8 mouse cellular contexts compared by ENCODE assay signal in genomic region chr16:14158936-14159745, GRCm38 (mm10). TPM values are rescaled to one million over a fixed set of nuclear protein-coding genes. Genes with fewer than 3 reads are reported as not detected.
DNase-seq lines count a peak whose midpoint lies in the region; ATAC-seq lines count a peak whose summit lies in the region.

No protein-coding gene starts in this region.

- peak overlapping the region; percentile 92 for H3K9ac ChIP-seq in heart, embryonic 13.5 days
- H3K9ac ChIP-seq in liver, embryonic 12.5 days = peak overlapping the region; percentile 90
- peak overlapping the region; percentile 77 for H3K9ac ChIP-seq in stomach, embryonic 15.5 days

- H3K27ac ChIP-seq in brown adipose tissue, adult 24 weeks (replicated peaks; ENCODE audit: low read depth, low read length) = peak overlapping the region; percentile 86
- peak overlapping the region; percentile 97 for H3K27ac ChIP-seq in heart, embryonic 13.5 days (replicated peaks)
- H3K27ac ChIP-seq in liver, embryonic 12.5 days = peak overlapping the region; percentile 91
- peak overlapping the region; percentile 99 for H3K27ac ChIP-seq in stomach, embryonic 15.5 days

- ATAC-seq in heart, embryonic 13.5 days (ENCODE audit: extremely low read depth, insufficient number of reproducible peaks, low FRiP score, low TSS enrichment) = peak; percentile 91
- peak; percentile 82 for ATAC-seq in liver, embryonic 12.5 days
- ATAC-seq in stomach, embryonic 15.5 days (ENCODE audit: insufficient read depth, low FRiP score, low read depth) = peak; percentile 91

- H3K27me3 ChIP-seq in heart, embryonic 13.5 days (replicated peaks) = no peaks in the 10 kb centered on the region
- H3K27me3 ChIP-seq in liver, embryonic 12.5 days (replicated peaks) = no peaks in the 10 kb centered on the region
- H3K27me3 ChIP-seq in stomach, embryonic 15.5 days (replicated peaks) = no peaks in the 10 kb centered on the region

- WGBS in heart, embryonic 13.5 days = under 1% methylated on average over 57 of the region's 58 CpGs
- WGBS in liver, embryonic 12.5 days (ENCODE audit: insufficient replicate concordance) = under 1% methylated on average over 57 of the region's 58 CpGs
- under 1% methylated on average over 58 of the region's 58 CpGs for WGBS in stomach, embryonic 15.5 days

- H3K4me1 ChIP-seq in brown adipose tissue, adult 24 weeks (ENCODE audit: control insufficient read depth, insufficient read depth, insufficient read length, low read length) = no peaks in the 10 kb centered on the region
- H3K4me1 ChIP-seq in heart, embryonic 13.5 days = peaks cover 28% of the 10 kb centered on the region
- H3K4me1 ChIP-seq in liver, embryonic 12.5 days = peaks cover 44% of the 10 kb centered on the region
- H3K4me1 ChIP-seq in stomach, embryonic 15.5 days = peaks cover 10% of the 10 kb centered on the region; the same call in 1 of the 2 replicates

- H3K4me3 ChIP-seq in brown adipose tissue, adult 24 weeks (ENCODE audit: insufficient read depth, low read depth, low read length) = peak overlapping the region; percentile 91
- peak overlapping the region; percentile 89 for H3K4me3 ChIP-seq in heart, embryonic 13.5 days
- H3K4me3 ChIP-seq in liver, embryonic 12.5 days = peak overlapping the region; percentile 93
- H3K4me3 ChIP-seq in stomach, embryonic 15.5 days (replicated peaks) = peak overlapping the region; percentile 80

- H3K9me3 ChIP-seq in heart, embryonic 13.5 days = no peaks in the 10 kb centered on the region
- no peaks in the 10 kb centered on the region for H3K9me3 ChIP-seq in liver, embryonic 12.5 days (replicated peaks)
- H3K9me3 ChIP-seq in stomach, embryonic 15.5 days = no peaks in the 10 kb centered on the region

- 0 out of 2 replicates have a peak, but pooled peaks cover 3% of the 10 kb centered on the region for H3K36me3 ChIP-seq in heart, embryonic 13.5 days
- peaks cover 7% of the 10 kb centered on the region for H3K36me3 ChIP-seq in liver, embryonic 12.5 days
- no peaks in the 10 kb centered on the region for H3K36me3 ChIP-seq in stomach, embryonic 15.5 days

- peak; percentile 99 for DNase-seq in CD4-positive, CD25-positive, alpha-beta regulatory T cell, adult 2 months (ENCODE audit: low read depth, low spot score)
- DNase-seq in fat pad, adult 2 months (ENCODE audit: extremely low read depth, low read depth, low spot score) = peak; percentile 80
- DNase-seq in kidney, postnatal 10 days = peak; percentile 100
- DNase-seq in natural killer cell, adult 2 months (ENCODE audit: low spot score in 2 of 2) = peak; percentile 100

- H3K4me2 ChIP-seq in heart, embryonic 13.5 days = peak overlapping the region; percentile 76
- peak overlapping the region; percentile 86 for H3K4me2 ChIP-seq in liver, embryonic 12.5 days
- peak overlapping the region; percentile 70 for H3K4me2 ChIP-seq in stomach, embryonic 15.5 days

RNA-seq across cellular contexts. Expression of gene Nde1, which starts 3.9 kb away (rescaled TPM):
- 14.3 and 16.5 TPM in 2 replicates for polyA plus RNA-seq in brown adipose tissue, adult 24 weeks (2012; ENCODE audit: insufficient read depth, insufficient read length, missing spikeins)
- 66.0 and 69.8 TPM in 2 replicates for polyA plus RNA-seq in heart, embryonic 13.5 days (2015; fragmentation: Nextera tagmentation; extraction: Ambion mirVana)
- 70.0 and 70.2 TPM in 2 replicates for polyA plus RNA-seq in liver, embryonic 12.5 days (2016; fragmentation: Nextera tagmentation; extraction: Ambion mirVana)
- 85.0 and 85.7 TPM in 2 replicates for polyA plus RNA-seq in stomach, embryonic 15.5 days (2015; fragmentation: Nextera tagmentation; extraction: Ambion mirVana)

RNA-seq across cellular contexts. Expression of gene Marf1, which starts 4.0 kb away (rescaled TPM):
- polyA plus RNA-seq in brown adipose tissue, adult 24 weeks (2012; ENCODE audit: insufficient read depth, insufficient read length, missing spikeins) = 12.3 and 14.0 TPM in 2 replicates
- polyA plus RNA-seq in heart, embryonic 13.5 days (2015; fragmentation: Nextera tagmentation; extraction: Ambion mirVana) = 8.6 and 9.9 TPM in 2 replicates
- 6.4 and 6.6 TPM in 2 replicates for polyA plus RNA-seq in liver, embryonic 12.5 days (2016; fragmentation: Nextera tagmentation; extraction: Ambion mirVana)
- polyA plus RNA-seq in stomach, embryonic 15.5 days (2015; fragmentation: Nextera tagmentation; extraction: Ambion mirVana) = 14.9 and 15.3 TPM in 2 replicates

Comparison
In these comparisons a context has a peak if more than half of its experiments do, and no peak if none do; other contexts are left out.
1. Peak in every context shown above with its lines: DNase-seq, ATAC-seq, H3K4me3 ChIP-seq and H3K27ac ChIP-seq.